Mouse (Mus musculus): ENCODE measurements around the gene Gmeb1.

DNA sequence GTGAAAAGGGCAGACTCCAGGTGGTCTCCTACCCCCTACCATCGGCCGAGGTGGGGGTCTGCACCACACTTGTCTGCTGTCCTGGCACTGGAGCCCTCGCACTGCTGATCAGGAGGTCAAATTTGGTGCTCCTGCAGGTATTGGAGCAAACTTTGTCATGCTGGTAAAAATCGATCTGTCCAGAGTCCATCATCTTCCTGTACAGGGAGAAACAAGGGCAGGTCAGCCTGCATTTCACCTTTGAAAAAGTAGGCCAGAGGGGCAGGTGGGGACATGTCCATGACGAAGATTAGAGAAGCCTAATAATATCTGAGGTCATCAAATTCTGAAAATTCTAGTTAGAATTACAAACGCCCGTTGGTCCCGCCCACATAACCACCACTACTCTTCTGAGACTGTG, 26.7 kb downstream of the Gmeb1 start:
- TF ChIP-seq GATA1 (IDR thresholded peaks at IDR 0.05; ENCODE audit: borderline replicate concordance, low read length) = no peak
- no peak for TF ChIP-seq FLI1 (IDR thresholded peaks at IDR 0.05; ENCODE audit: low read length)

All from megakaryocyte, embryonic 14.5 days (primary cell).